Mouse (Mus musculus) ovary, postnatal 36 days (tissue): Measurements from ENCODE around the gene Shisa9.
"Not testable (repeated sequence)": the region's sequence is repeated elsewhere in the genome, so short reads cannot be mapped to it uniquely, and the experiment has no call there.

Experiments used
- DNase-seq: peaks from one replicate; pipeline ENCODE4 v3.0.0; 2022; ENCODE audit warnings: low spot score, mixed read lengths

The Shisa9 gene

DNA sequence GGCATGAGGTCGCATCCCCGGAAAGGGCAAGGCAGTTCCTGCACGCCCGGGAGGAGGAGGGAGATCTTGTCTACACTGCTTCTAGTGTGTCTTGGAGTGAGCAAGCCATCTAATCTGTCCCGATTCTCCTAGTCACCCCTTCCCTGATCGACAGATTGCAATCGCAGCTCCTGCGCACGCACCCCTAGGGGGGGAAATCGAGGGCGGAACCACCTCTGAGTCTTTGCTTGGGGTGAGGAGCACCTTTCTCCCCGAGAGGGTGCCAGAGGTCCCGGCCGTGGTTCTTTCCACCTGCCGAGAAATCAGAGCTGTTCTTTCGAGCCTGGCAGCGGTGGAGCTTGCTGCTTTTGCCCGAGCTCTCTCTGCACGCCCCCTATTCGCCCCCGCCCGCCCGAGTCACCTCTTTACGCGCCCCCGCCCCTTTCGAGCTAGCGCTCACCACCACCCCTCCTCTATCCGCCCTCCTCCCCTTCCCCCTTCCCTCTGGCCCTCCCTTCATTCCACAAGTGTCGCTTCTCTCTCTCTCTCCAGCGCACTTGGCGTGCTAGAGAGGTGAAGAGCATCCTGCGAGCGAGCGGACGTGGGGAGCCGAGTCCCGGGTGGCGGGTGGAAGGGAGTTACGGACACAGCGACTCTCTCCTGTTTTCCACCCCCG, at the start of gene Shisa9:
Gene Shisa9 (plus strand): TSS at position 498 of the 655 bp plus-strand sequence.
- peak; percentile 18 for DNase-seq

DNA sequence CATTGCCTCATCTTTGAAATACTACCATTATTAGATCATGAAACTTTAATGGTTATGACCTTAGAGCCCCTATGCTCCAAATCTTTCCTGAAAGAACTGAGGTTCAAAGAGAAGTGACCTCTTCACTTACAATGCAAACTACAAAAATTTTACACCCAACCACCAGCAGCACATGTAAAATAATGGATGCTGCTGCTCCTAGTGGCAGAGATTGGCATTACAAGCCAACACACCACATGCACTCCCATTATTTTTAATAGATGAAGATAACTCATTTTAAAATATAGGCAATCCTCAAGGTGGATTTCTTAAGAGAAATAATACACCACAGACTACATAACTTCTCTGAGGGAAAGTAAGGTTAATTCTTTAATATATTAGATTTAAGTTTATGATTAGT, 43.4 kb upstream of the Shisa9 start:
- DNase-seq = peak; percentile 18

DNA sequence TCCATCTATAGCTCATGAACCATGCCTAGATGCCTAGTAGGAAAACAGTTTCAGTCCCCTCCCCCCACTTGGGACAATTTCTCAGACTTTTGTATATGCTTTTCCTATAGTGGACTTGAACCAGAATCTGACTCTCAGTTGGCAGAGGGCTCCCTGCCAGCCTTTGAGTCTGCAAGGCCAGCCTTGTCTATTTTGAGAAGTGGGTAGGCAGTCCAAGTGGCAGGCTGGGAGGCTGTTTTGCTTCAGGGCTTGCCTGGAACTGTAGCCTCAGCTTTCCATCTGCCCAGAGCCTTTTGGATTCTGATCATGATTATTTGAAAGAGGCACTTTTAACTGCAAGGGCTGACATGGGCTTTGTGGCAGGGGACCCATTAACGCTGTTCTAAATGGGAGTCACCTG, 23.2 kb upstream of the Shisa9 start:
- no peak for DNase-seq

DNA sequence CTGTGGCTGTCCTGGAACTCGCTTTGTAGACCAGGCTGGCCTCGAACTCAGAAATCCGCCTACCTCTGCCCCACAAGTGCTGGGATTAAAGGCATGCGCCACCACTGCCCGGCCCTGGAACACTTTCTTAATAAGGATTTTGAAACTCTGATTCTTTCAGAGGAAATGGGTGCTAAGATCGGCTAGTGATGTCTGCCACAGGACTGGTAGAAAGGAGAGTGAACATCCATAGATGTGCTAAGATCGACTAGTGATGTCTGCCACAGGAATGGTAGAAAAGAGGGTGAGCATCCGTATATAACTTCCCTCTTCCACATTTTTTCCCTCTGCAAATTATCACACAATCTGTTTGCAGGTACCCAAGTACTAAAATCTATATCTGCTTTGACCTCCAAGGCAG, 17.9 kb upstream of the Shisa9 start:
- no peak for DNase-seq

DNA sequence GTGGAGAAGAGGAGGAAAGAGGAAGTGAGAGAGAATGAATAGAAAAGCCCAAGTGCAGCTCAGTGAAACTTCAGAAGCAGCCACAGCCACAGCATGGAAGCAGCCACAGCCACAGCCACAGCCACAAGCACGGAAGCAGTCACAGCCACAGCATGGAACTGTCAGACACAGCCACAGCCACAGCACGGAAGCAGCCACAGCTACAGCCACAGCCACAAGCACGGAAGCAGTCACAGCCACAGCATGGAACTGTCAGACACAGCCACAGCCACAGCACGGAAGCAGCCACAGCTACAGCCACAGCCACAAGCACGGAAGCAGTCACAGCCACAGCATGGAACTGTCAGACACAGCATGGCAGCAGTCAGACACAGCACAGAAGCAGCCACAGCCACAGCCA, 17.1 kb upstream of the Shisa9 start:
- not testable (repeated sequence) for DNase-seq

DNA sequence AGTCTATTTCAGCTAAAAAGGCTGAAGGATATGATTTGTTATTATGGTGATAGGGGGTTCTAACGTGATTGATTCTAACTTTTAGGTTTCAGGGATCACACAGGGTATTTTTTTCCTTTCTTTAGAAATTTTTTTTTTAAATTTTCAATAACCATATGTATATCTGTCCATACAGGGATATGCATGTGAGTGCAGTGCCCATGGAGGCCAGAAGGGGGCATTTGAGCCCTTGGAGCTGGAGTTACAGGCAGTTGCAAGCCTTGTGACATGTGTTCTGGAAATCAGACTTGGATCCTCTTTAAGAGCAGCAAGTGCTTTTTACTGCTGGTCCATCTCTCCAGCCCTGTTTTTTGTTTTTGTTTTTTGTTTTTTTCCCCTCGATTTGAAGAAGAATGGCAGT, 16.3 kb upstream of the Shisa9 start:
- no peak for DNase-seq

DNA sequence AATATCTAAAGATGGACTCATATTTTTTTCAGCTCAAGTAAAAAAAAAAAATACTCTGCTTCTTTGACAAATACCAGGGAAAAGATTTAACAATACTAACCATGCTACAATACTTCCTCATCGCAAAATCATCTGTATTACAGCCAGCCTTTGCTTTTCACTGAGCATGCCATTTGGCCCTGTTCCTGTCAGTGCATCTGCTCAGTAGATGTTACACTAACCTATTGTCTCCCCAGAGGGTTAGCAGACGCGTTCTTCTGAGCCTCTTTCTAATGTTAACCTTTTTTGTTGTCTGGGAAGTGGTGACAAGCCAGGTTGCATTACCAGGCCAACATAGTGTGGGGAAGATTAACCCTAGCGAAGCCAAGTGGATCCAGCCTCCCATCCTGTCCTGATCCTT, 10.2 kb upstream of the Shisa9 start:
- DNase-seq = no peak

DNA sequence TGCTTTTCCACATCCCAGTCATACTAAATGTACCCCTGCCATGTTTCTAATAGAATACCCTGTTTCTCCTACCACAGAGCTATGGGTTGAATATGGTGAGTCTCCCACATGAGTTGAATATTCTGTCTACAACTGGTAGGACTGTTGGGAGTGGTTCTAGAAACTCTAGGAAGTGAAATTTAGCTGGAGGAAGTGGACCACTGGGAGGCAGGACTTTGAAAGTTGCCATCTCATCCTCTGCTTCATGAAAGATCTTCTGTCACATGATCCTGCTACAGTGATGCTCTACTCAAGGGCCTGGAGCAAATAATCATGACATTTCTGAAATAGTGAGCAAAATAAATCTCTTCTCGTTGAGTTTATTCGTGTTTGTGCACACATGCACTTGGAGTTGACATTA, 7.2 kb upstream of the Shisa9 start:
- no peak for DNase-seq

DNA sequence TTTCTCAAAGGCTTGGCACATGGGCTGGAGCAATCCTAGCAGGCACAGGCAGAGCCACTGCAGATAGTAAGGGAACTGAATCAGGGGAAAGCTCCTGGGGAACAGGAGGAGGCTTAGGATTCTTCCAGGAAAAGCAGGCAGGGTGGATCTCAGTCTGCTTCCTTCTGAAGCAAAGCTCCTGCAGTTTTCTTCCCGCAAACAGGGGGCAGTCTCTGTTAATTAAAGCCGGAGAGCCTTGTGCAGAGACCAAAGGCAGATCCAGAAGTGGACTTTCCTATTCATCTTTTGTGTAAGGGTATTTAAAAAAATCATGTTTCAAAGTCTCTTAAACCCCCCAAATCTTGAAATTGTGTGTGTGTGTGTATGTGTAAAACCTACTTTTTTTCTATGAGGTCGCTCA, 3.1 kb upstream of the Shisa9 start:
- DNase-seq = peak; percentile 23

DNA sequence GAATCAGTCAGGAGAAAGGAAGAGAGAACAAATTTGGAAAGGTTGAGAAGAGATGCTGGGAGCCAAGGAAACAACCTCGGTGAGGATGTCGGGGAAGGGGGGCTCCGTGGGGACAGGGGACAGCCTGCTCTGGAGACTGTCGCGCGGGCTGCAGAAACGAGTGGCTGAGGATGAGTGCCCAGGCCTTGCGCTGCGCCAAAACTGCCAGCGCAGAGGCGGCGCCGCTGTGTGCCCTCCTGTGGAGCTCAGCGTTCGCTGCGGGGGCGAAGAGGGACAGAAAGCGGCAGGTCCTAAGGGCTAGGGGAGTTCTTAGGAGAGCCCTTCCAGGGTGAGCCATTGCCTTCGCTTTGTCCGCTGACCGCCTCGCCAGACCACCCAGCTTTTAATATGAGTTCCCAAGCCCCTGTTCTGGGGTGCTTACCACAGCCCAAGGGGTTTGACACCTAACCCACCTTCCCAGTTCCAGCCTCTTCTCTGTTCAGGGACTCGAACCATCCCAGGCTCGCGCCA, 752 bp upstream of the Shisa9 start:
- DNase-seq = peak; percentile 50

DNA sequence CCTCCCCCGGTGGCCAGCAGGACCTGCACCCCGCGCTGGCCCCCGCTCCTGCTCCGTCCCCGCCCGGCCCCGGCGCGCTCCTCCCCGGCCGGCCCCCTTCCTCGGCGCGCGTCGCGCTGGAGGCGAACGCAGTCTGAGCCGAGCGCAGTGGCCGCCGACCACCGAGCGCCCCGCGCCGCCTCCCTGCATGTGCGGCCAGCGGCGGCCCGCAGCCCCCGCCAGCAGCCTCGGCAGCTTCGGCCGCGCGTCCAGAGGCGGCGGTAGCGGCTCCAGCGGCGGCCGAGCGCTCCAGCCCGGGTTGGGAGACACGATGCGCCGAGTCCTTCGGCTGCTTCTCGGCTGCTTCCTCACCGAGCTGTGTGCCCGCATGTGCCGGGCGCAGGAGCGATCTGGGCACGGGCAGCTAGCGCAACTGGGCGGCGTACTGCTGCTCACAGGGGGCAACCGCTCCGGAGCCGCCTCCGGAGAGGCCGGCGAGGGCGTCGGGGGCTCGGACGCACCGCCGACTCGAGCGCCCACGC, 418 bp downstream of the Shisa9 start:
- DNase-seq = peak; percentile 43

DNA sequence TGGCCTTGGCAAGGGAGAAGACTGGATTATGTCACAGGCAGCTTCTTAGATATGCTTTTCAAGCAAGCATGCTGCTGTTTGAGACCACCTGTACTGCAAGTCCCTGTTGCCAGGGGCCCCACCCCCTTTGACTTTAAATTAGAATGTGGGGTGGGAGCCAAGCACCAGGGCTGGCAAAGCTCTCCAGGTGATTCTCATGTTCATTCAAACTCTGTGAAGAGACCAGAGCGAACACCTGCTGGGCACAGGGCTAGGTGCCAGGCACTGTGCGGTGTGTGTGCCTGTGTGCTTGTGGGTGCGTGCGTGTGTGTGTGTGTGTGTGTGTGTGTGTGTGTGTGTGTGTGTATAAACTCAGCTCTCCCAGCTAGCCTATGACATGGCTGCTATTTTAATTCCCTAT, 3.1 kb downstream of the Shisa9 start:
- DNase-seq = no peak

DNA sequence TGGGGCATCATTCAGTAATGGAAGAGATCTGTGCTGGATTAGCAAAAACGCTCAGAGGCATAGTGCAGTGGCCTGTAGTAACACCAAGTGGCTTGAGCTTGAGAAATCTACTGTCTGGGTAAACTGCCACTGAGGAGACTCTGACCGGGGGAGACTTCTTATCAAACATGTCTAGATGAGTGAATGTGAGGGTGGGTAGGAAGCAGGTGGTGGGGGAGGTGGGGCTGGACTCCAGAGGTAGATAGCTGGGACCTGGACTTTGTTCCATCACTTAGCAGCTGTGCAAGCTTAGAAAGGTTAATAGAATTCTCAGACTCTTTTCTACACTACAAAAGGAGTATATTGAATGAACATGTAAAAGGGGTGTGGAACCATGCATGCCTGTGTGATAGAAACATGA, 21.3 kb downstream of the Shisa9 start:
- no peak for DNase-seq

DNA sequence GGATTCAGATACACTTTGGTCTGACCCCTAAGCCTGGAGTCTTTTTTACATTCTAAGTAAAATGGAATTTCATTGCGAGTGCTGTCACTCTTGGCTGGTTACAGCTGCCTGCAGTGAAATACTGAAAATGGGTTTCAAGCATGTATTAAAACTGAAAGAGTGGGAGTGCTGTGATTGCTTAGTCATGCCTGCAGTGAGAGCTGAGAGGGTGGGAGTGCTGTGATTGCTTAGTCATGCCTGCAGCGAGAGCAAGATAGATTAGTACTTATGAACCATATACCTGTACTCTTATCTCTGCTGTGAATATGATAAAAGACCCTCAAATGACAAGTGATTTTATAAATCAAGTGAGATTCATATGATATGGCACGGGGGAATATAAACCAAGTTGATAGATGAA, 26.2 kb downstream of the Shisa9 start:
- no peak for DNase-seq

DNA sequence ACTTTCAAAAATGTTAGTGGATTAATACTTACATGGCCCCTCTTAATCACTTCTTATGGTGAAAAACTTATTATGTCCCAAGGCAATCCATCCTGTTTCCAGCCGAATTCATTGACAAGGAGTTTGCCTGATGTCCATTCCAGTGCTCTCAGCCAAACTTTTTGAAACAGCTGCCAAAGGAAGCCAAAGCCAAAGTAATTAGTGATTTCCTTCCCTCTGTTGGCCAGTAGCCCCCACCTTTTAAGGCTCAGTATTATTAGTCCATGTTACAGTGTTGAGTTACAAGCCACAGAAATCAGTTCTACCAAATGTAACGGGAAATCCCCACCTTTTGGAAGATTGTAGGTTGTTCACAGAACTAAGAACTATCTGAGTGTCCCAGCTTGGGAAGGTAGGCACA, 28.8 kb downstream of the Shisa9 start:
- no peak for DNase-seq

DNA sequence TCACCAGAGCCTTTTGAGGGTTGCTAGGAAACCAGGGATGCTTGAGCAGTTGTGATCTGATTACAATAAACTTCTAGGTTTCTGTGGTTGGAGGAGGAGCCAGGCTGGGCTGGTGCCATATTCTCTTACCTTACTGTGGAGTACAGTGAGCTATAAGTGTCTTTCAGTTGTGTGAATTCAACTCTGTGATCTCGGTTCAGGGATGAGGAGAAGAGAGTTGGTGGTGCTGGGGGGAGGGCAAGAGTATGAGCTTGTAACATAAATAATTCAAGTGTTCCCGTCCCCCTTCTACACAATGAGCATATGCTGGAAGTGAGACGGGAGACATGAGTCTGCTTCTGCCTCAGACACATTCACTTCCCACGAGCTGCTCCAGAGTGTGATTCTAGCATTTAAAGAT, 30.6 kb downstream of the Shisa9 start:
- no peak for DNase-seq

DNA sequence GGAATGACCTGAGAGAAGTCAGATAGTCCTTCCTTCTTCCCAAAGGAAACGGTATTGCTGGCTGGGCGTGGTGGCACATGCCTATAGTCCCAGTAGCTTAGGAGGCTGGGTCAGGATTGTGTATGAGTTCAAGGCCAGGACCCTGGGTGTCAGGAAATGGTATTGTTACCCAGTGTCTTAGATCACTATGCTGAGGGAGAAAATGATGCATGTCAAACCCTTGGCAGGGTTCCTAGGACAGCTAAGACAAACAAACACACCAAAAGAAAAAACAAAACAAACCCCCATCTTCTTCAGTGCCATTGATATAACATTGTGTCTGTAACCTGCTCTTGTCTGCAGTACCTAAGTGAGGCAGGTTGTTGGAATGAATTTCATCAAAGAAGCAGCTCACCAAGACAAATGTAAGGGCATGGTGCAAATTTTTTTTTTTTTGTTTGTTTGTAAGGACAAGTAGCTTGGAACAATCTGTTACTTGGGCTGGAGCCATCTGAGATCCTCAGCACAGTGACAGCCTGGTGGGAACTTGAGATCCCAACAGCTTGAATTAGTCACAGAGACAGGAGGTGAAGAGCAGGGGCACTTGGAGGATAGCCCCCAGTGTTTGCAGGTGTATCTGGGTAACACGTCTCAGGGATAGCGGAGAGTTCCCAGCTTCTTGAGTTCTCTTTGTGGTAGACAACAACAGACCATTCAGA, 34.2 kb downstream of the Shisa9 start:
- no peak for DNase-seq

DNA sequence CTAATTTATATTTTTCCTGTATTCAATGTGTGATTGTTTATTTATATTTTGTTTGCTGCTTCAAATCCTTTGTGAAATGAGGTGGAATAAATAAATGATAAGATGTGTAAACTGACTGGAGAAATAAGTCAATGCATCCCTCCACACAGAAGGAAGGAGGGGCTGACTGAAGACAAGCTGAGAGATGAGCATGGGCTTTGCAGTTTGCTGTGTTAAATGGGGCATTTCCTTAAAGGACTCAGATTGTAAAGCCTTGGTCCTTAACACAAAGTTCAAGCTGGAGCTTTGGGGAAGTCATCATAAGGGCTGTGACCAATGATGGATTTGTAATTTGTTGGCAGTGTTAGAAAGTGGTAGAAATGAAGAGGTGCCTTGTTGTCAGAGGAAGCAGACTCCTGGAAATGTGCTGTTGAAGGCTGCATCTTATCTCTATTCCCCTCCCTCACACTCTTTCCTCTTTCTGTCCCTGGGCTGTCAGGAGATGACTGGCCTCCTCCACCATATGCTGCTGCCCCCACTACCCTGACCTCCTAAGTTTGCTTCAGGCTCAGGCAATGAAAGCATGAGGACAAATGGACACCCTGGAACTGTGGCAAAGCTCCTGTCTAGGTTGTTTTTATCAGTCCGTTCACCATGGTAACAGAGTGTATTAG, 36.3 kb downstream of the Shisa9 start:
- no peak for DNase-seq

DNA sequence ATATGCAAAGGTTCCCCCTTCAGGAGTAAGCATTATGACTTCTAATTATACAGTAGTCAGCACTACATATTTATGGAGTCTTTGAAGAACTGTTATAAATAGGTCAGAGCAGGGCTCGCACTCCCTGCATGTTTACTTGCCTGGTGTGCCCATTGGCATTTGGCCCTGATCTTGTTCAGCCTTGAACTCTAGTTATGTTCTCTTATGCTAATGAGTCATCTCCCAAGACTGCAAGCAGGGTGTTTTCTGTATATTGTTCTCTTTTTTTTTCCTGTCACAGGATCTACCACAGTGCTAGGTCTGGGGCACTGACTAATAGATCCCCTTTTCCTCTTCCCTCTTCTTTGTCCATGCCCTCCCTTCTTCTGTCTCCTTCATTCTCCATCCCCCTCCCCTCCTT, 48.5 kb downstream of the Shisa9 start:
- no peak for DNase-seq

DNA sequence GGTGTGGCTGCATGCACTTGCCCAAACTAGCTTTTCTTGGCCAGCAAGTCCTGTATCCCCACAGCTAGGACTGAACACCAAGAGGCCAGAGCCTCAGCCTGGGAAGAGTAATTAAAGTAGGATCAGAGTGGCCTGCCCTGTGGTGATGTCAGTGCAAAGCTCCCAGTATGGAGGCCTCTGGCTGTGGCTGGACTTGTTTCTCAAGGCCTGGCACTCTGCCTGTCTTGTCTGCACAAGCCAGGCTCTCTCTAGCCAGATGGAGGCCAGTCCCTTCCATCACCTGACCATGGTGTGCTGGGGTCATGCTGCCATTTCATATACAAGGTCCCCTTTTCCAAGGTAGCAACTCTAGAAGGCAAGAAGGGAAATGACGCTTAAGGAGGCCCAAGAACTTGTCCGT, 51.0 kb downstream of the Shisa9 start:
- peak; percentile 27 for DNase-seq

DNA sequence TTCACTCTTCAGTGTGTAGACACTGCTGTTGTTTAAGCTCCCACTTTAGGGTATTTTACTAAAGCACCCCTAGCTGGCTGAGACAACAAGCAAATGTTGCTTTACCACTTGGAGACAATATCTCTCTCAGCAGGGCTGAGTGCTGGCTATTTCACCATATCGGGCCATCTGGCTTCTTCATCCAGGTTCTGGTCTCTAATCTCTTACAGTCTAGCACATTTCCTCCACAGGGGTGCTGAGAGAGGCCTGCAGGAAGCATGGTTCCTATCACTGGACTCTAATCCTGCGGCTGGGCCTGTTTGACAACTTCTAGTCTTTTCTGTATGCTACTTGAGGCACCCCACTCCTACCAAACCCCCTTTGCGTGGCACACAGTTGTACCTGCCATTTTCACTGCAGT, 51.7 kb downstream of the Shisa9 start:
- DNase-seq = no peak

DNA sequence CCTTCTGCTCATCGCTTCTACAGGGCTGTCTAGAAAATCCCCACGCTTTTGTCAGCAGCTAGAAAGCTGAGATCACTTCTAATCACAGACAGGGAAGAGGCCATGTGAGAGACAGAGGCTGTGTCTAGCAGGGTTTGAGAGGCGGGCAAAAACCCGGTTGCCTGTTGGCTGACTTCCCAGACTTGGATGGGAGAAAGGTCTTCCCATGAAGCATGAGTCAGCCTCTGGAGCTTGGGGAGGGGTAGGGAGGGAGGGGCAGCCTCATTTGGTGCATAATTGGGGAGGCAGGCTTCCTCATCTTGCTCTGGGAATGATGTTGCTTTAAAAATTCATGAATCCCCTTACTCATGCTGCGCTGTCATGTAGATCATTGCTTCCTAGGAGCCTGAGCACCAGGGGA, 57.0 kb downstream of the Shisa9 start:
- DNase-seq = peak; percentile 59

DNA sequence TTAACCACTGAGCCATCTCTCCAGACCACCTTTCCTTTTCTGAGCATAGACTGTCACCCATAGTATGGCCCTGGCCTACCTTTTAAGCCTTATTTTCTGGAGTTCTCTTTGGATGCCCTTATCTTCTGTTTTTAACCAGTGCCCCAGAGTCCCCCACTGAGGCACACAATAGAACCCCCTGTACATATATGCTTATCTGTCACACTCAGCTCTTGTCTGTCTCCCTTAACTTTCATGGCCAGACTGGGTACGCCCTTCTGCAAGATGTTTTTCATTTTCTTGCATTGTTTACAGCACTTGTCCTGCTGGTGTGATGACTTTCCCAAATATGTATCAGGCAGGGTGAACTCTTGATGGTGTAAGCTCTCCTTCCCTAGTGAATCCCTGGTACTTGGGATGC, 68.1 kb downstream of the Shisa9 start:
- DNase-seq = no peak
